Mouse (Mus musculus) heart, adult 2 months (tissue): ENCODE measurements at regions not wholly inside any gene's neighbourhood (a gene's known extent, or its start where the extent isn't known, plus 50 kb on each side); places are given as distances from the start of the nearest gene placed in this dataset.

Experiments used
- DNase-seq, 2 experiments: peaks; one replicate each; pipeline ENCODE4 v3.0.0; 2021
- H3K27ac ChIP-seq: fragments of 200-600 bp; 2 replicates; pipeline ENCODE4 v1.8.1; 2022
- H3K27me3 ChIP-seq: fragments of 200-500 bp; 2 replicates; pipeline ENCODE4 v1.6.1; 2012; ENCODE audit warnings: mild to moderate bottlenecking, low read length, inconsistent platforms, mixed read lengths; ENCODE audit not compliant: control insufficient read depth, insufficient read depth
- H3K36me3 ChIP-seq: fragments of 200-500 bp; 2 replicates; pipeline ENCODE4 v1.6.1; 2012; ENCODE audit warnings: low read length, inconsistent platforms; ENCODE audit not compliant: control insufficient read depth, insufficient read depth
- H3K4me1 ChIP-seq: fragments of 200-500 bp; 2 replicates; pipeline ENCODE4 v1.6.1; 2011; ENCODE audit warnings: low read length; ENCODE audit not compliant: control insufficient read depth, insufficient read depth
- H3K4me3 ChIP-seq: fragments of 200-600 bp; 2 replicates; pipeline ENCODE4 v1.8.1; 2022
- H3K79me2 ChIP-seq: fragments of 200-500 bp; replicated peaks from 2 replicates; pipeline ENCODE4 v1.6.1; 2012; ENCODE audit warnings: mild to moderate bottlenecking, inconsistent platforms, low read length, moderate library complexity, mixed read lengths; ENCODE audit not compliant: control insufficient read depth, insufficient read depth
- H3K9ac ChIP-seq: fragments of 200-500 bp; 2 replicates; pipeline ENCODE4 v1.6.1; 2012; ENCODE audit warnings: low read depth, mild to moderate bottlenecking, control low read depth, inconsistent platforms, low read length, mixed read lengths
- CTCF ChIP-seq: fragments of 200-600 bp; IDR thresholded peaks from 2 replicates; pipeline ENCODE4 v1.8.1; 2022; ENCODE audit warnings: antibody characterized with exemption, mild to moderate bottlenecking, moderate library complexity
- EP300 ChIP-seq: fragments of 200-500 bp; IDR thresholded peaks from 2 replicates; pipeline ENCODE4 v1.6.1; 2011; ENCODE audit warnings: low read depth, low read length, control low read depth; ENCODE audit not compliant: insufficient read depth
- POLR2A ChIP-seq: fragments of 200-500 bp; IDR thresholded peaks from 2 replicates; pipeline ENCODE4 v1.6.1; 2011; ENCODE audit warnings: mild to moderate bottlenecking, low read depth, low read length, control low read depth; ENCODE audit not compliant: insufficient read depth
- WGBS: fragments of 180-500 bp; shearing (Covaris S2); methylation state at CpG from one replicate; pipeline ENCODE4 v1.1.7; 2018; 5-methylcytosine and 5-hydroxymethylcytosine counted together
- intact Hi-C: fragments of 180-260 bp; cut with DNase I; formaldehyde crosslinking; loops from one replicate; pipeline ENCODE4 v1.15.1; 2025

GRCm38 (mm10) chr9:87649015-87649978, 81.8 kb downstream of the Tbx18 start:
- TF ChIP-seq POLR2A (no peak), CTCF (no peak), EP300 (no peak)
- H3K27me3 ChIP-seq, result no peaks in the 10 kb centered on the region
- 56% methylated on average over 6 of the region's 6 CpGs for WGBS
- no peak overlapping the region for H3K9ac ChIP-seq
- no peak overlapping the region for H3K4me3 ChIP-seq
- no peaks in the 10 kb centered on the region for H3K4me1 ChIP-seq
- no peak for DNase-seq
- intact Hi-C loops, result no loop called here
- no peak overlapping the region for H3K27ac ChIP-seq
- no peaks in the 10 kb centered on the region for H3K36me3 ChIP-seq
- H3K79me2 ChIP-seq, result no peaks in the 10 kb centered on the region

GRCm38 (mm10) chr9:87648317-87648716, 82.7 kb downstream of the Tbx18 start:
- no peaks in the 10 kb centered on the region for H3K27me3 ChIP-seq
- no peak for DNase-seq

GRCm38 (mm10) chr9:87645032-87645431, 86.0 kb downstream of the Tbx18 start:
- Histone ChIP-seq H3K27ac (no peak overlapping the region), H3K9ac (no peak overlapping the region), H3K79me2 (no peaks in the 10 kb centered on the region), H3K27me3 (no peaks in the 10 kb centered on the region), H3K4me3 (no peak overlapping the region), H3K4me1 (no peaks in the 10 kb centered on the region), H3K36me3 (no peaks in the 10 kb centered on the region)
- 61% methylated on average over 5 of the region's 5 CpGs for WGBS
- intact Hi-C loops, result no loop called here
- no peak for DNase-seq
- TF ChIP-seq CTCF (no peak), POLR2A (no peak), EP300 (no peak)

More at GRCm38 (mm10) chr9:87648317-87648716, 82.7 kb downstream of the Tbx18 start:
- no peak for TF ChIP-seq CTCF
- no peak for TF ChIP-seq POLR2A
- TF ChIP-seq EP300, result no peak
- Histone ChIP-seq H3K4me1 (no peaks in the 10 kb centered on the region), H3K79me2 (no peaks in the 10 kb centered on the region), H3K4me3 (no peak overlapping the region), H3K9ac (no peak overlapping the region), H3K36me3 (no peaks in the 10 kb centered on the region), H3K27ac (no peak overlapping the region)
- intact Hi-C loops, result no loop called here
- 72% methylated on average over 5 of the region's 5 CpGs for WGBS

GRCm38 (mm10) chr9:87633863-87634630, 97.0 kb downstream of the Tbx18 start:
- DNase-seq, result no peak
- intact Hi-C loops, result no loop called here
- Histone ChIP-seq H3K27me3 (no peaks in the 10 kb centered on the region), H3K79me2 (no peaks in the 10 kb centered on the region), H3K4me1 (no peaks in the 10 kb centered on the region), H3K27ac (no peak overlapping the region), H3K36me3 (no peaks in the 10 kb centered on the region), H3K4me3 (no peak overlapping the region), H3K9ac (no peak overlapping the region)
- TF ChIP-seq EP300, result no peak
- TF ChIP-seq CTCF, result no peak
- no peak for TF ChIP-seq POLR2A
- 29% methylated on average over 5 of the region's 5 CpGs for WGBS

- Histone ChIP-seq H3K4me1 (no peaks in the 10 kb centered on the region), H3K9ac (no peak overlapping the region), H3K27ac (no peak overlapping the region), H3K79me2 (no peaks in the 10 kb centered on the region), H3K36me3 (no peaks in the 10 kb centered on the region), H3K27me3 (no peaks in the 10 kb centered on the region), H3K4me3 (no peak overlapping the region)
- no peak for DNase-seq
- TF ChIP-seq EP300 (no peak), CTCF (no peak), POLR2A (no peak)
- WGBS, result 76% methylated on average over 3 of the region's 3 CpGs
- intact Hi-C loops, result no loop called here
Observed at GRCm38 (mm10) chr9:87626432-87626831, 104.6 kb downstream of the Tbx18 start.

- Histone ChIP-seq H3K9ac (no peak overlapping the region), H3K79me2 (no peaks in the 10 kb centered on the region), H3K27me3 (no peaks in the 10 kb centered on the region), H3K27ac (no peak overlapping the region), H3K4me1 (no peaks in the 10 kb centered on the region), H3K4me3 (no peak overlapping the region), H3K36me3 (no peaks in the 10 kb centered on the region)
- TF ChIP-seq CTCF (no peak), EP300 (no peak), POLR2A (no peak)
- peak; percentile 18 to 21 for DNase-seq
- 18% methylated on average over 7 of the region's 7 CpGs for WGBS
- intact Hi-C loops, result no loop called here
Observed at GRCm38 (mm10) chr9:87618238-87618673, 112.8 kb downstream of the Tbx18 start.
